Mouse (Mus musculus): ENCODE data around the gene Cdan1.

GRCm38 (mm10) chr2:120887601-120888000, 37.7 kb upstream of the Cdan1 start:
- TF ChIP-seq POLR2A (IDR thresholded peaks at IDR 0.05; ENCODE audit: low read depth, low read length), result no peak
- TF ChIP-seq USF2 (conservative IDR thresholded peaks at IDR 0.05; ENCODE audit: low read depth, low read length), result no peak
- no peak for TF ChIP-seq MEF2A (IDR thresholded peaks at IDR 0.05; ENCODE audit: borderline replicate concordance, low read depth, low read length)
- TF ChIP-seq E2F4 (IDR thresholded peaks at IDR 0.05; ENCODE audit: insufficient replicate concordance, low read depth, low read length), result no peak
- no peak for TF ChIP-seq HCFC1 (IDR thresholded peaks at IDR 0.05; ENCODE audit: low read depth, low read length)
- no peak for TF ChIP-seq MAZ (IDR thresholded peaks at IDR 0.05; ENCODE audit: low read depth, low read length)
- TF ChIP-seq JUND (conservative IDR thresholded peaks at IDR 0.05; ENCODE audit: low read depth, low read length), result no peak
- TF ChIP-seq CTCF (conservative IDR thresholded peaks at IDR 0.05 in 1 of 2, IDR thresholded peaks at IDR 0.05 in 1 of 2; ENCODE audit: low read depth in 2 of 2, low read length in 2 of 2), result no peak
- no peak for TF ChIP-seq EP300 (IDR thresholded peaks at IDR 0.05; ENCODE audit: low read length)
- no peak for TF ChIP-seq RAD21 (IDR thresholded peaks at IDR 0.05; ENCODE audit: low read depth, low read length)
- TF ChIP-seq JUN (IDR thresholded peaks at IDR 0.05; ENCODE audit: insufficient read depth, low read depth, low read length), result no peak
- TF ChIP-seq USF1 (IDR thresholded peaks at IDR 0.05; ENCODE audit: low read depth, low read length), result no peak
- no peak for TF ChIP-seq CHD2 (IDR thresholded peaks at IDR 0.05; ENCODE audit: low read length)
- no peak for TF ChIP-seq BHLHE40 (IDR thresholded peaks at IDR 0.05; ENCODE audit: low read depth, low read length)
